Mouse (Mus musculus) Muller cell, postnatal 12 days (primary cell): ENCODE measurements at regions not wholly inside any gene's neighbourhood (a gene's known extent, or its start where the extent isn't known, plus 50 kb on each side); places are given as distances from the start of the nearest gene placed in this dataset.

ENCODE experiments used
- DNase-seq: peaks from one replicate; pipeline ENCODE4 v3.0.0-alpha.2; 2015; ENCODE audit errors: inconsistent ontology term

- DNase-seq: no peak
These were observed 179.9 kb downstream of the Fgf10 start for GRCm38 (mm10) chr13:118849541-118849940.

- DNase-seq: no peak
These were observed 181.1 kb downstream of the Fgf10 start for GRCm38 (mm10) chr13:118850708-118851107.

GRCm38 (mm10) chr13:118886339-118886810, 216.8 kb downstream of the Fgf10 start:
- no peak for DNase-seq

- DNase-seq: no peak
These were observed 225.5 kb downstream of the Fgf10 start for GRCm38 (mm10) chr13:118895079-118895478.

GRCm38 (mm10) chr13:118901950-118902349, 232.4 kb downstream of the Fgf10 start:
- DNase-seq: no peak

- DNase-seq: no peak
These were observed 240.8 kb downstream of the Fgf10 start for GRCm38 (mm10) chr13:118910351-118910750.

DNA sequence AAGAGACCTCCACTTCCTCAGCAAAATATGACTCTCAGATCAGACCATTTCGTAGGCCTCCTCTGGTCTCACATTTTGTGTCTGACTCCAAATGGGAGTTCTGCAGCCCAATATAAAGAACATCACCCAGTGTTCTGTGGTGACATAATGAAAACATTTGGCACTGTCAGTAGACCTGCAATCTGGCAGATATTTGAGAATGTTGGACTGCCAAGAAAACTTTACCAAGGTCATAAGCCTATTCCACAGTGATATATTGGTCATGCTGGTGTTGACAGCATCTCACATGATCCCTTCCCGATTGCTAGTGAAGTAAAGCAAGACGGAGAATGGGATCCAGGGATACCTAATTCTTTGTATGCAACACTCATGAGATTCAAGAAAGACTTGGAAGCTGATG, 271.2 kb downstream of the Fgf10 start:
- no peak for DNase-seq

- DNase-seq: no peak
These were observed 296.6 kb downstream of the Fgf10 start for GRCm38 (mm10) chr13:118966120-118966676.

DNA sequence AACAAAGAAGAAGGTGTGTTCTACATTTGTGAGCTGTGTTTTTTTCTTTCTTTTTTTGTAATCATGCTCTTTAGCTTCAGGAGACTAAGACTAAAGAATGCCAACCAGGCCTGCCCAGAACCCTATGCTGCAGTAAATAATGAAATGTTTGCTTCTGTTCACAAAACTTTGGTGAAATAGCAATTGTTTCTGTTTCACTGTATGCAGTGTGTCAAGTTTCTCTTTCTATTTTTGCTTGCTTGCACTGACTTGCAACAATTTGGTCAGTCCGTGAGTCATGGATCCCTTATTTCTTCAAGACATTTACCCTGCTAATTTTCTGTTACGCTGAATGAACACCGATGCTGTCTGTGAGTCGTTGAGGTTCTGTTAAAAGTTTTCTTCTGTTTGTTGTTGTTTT, 298.1 kb downstream of the Fgf10 start:
- no peak for DNase-seq

DNA sequence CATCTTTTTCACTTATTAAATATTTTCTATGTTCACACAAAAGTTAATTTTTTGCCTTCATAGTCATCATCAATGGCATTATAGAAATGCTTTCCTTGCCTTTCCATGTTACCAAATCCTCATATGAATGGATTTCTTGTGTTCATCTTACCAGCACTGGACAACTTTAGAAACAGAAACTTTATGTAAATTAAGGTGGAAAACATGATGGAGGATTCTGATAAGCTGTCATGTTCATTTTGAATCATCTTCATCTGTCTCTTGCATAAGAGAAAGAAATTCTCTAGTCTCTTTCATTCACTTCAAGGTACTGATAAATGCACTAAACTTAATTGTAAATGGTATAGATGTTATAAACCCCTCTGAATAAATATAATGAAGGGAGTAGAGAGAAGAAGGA, 305.4 kb downstream of the Fgf10 start:
- no peak for DNase-seq

DNA sequence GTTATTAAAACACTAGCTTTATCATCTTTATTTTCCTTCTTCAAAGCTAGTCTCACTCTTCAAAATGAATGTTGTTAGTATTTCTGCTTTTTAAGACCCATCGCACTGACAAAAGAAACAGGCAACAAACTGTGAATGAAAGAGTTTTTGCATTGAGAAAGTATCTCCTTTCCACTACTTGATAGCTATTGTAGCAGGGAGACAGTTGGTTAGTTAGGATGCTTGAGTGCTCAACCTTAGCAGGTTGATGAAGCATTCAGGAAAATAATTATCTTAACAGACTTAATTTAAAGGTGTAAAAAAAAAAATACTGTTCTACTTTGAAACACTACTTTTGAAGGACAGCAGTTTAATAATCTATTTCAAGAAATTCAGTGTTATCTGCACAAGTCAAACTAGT, 305.9 kb downstream of the Fgf10 start:
- no peak for DNase-seq

- DNase-seq: no peak
These were observed 309.9 kb downstream of the Fgf10 start for GRCm38 (mm10) chr13:118979505-118979904.

DNA sequence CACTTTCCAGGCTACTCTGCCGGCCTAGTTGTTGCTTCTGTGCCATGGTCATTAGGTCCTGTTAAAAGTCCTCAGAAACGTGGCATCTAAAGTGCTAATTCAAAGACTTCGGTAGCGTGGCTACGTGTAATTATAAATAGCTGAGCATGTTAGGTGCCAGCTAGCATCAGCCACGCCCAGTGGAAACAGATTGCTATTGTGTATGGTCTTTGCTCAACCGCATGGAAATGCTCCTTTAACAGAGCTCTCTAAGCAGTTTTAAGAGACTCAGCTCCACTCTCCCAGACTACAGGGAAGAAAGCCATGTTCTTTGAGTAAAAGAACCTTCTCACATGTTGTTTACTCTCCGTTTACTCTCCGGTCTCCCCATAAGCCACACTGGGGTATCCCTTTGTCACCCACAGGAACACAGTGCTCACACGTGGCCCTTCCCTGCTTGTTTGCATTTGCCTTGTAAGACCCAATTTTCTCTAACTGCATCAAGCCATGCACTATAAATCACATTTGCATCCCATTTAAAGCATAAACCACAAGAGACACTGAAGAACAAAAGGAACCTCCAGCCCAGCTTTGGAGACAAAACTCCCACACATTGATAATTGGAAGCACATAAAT, 311.7 kb downstream of the Fgf10 start:
- DNase-seq: peak; percentile 35

GRCm38 (mm10) chr13:118985285-118985684, 315.7 kb downstream of the Fgf10 start:
- DNase-seq: no peak

- DNase-seq: no peak
These were observed 355.8 kb downstream of the Fgf10 start for GRCm38 (mm10) chr13:119025305-119025975.

DNA sequence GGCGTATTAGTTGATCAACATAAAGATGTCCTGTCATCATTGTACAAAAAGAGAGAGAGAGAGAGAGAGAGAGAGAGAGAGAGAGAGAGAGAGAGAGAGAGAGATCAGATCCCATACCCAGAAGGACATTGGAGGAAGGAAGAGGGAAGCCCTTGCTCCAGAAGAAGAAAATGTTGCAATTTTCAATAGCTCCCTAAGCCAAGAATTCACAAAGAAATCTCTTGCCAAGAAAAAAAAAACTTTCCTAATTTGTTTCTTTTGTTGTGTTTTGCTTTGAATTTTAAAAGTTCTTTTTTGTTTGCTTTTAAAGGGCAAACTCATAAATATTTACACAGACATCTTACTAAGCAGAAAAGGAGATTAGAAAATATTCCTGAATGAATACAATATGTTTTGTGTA, 370.0 kb downstream of the Fgf10 start:
- no peak for DNase-seq

DNA sequence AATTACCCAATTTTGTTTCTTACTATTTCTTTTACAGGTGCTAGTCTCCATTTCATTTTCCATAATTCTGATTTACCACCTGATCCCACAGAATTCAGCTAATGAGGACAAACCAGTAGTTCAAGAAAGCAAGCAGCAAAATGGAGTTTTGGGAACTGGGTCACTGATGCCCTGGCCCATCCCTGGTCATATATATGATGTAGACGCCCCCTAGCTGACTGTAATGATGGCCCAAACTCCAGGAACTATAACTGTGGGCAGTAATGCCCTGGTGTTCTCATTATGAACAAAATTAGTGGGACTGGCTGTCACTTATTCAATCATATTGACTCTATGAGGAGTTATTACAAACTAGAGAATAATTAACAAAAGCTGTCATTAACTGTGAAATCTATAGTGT, 375.5 kb downstream of the Fgf10 start:
- no peak for DNase-seq

GRCm38 (mm10) chr13:119068745-119069580, 359.4 kb upstream of the Paip1 start:
- no peak for DNase-seq

DNA sequence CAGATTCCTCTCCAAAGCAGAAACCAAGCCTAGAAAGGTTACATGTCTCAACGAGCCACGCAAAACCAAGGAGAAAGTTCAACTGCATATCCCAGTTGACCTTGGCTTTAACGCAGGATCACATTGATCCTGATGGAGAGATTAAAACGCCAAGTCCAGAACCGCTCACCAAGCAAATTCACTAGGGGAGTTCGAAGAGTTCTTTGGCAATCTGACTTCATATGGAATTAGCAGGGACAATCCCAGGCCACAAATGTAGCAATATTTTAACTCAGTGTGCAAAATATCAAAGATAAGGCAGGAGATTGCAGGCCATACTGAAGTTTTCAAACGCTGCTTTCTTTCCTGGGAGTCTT, 358.8 kb upstream of the Paip1 start:
- DNase-seq: no peak

DNA sequence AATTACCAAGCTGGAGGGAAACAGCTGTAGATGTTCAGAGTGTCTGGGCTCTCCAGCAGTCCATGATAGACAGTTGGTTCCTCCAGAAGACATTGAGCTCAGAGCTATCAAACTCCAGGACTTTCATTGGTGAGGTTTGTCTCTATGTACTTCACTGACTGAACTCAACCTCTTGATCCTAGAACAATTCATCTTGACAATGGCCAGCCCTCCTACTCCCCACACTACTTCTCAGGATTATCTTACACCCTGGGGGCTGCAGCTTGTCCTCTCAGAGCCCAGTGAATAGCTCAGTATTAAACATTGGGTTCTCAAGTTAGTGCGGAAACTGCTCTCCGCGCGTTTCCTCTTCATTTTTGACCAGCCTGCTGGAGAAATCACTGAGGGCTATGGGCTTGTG, 349.2 kb upstream of the Paip1 start:
- no peak for DNase-seq

GRCm38 (mm10) chr13:119081691-119082090, 346.7 kb upstream of the Paip1 start:
- DNase-seq: no peak

DNA sequence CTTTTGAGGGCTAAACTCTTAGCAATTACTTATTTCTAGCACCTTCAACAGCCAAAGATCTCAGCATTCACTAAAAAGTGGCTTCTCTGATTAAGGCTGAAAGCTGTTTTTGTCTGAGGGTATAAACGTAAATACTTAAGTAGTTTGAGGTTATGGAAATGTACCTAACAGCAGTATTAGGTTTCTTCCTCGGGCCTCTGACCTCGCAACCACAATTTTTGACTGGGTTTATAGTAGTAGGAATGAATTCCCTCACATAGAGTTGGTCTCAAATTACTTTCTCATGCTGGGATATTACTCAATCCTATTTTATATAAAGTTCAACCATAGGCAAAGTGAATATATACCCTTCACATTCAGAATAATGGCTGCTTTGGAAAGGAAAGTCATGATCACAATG, 310.5 kb upstream of the Paip1 start:
- DNase-seq: no peak
